Comparison of ENCODE assay signal across 10 mouse cellular contexts in genomic region chr4:41463051-41463738, GRCm38 (mm10). TPM values are rescaled to one million over a fixed set of nuclear protein-coding genes. Genes with fewer than 3 reads are reported as not detected.
DNase-seq lines count a peak whose midpoint lies in the region; ATAC-seq and TF ChIP-seq lines count a peak whose summit lies in the region.
"Not testable (repeated sequence)": the region's sequence is repeated elsewhere in the genome, so short reads cannot be mapped to it uniquely, and the experiment has no call there.
"Had no signal": no experiment of that assay in that cellular context is flagged by ENCODE, and none has a peak within 500 bp of the region (broad histone marks: within the 10 kb centered on the region; RNA-seq: fewer than 3 reads in every experiment).

No protein-coding gene starts in this region.

- TF ChIP-seq CTCF in ES-Bruce4 (IDR thresholded peaks at IDR 0.05; ENCODE audit: low read depth, low read length); liver, adult 2 months (IDR thresholded peaks at IDR 0.05; ENCODE audit: low read depth, low read length): not testable (repeated sequence)

- peaks cover 24% of the 10 kb centered on the region for H3K9me3 ChIP-seq in ES-Bruce4 (replicated peaks; ENCODE audit: control insufficient read depth, insufficient read depth, low read length, poor library complexity, severe bottlenecking)
- H3K9me3 ChIP-seq in embryonic facial prominence, embryonic 15.5 days (replicated peaks); heart, embryonic 14.5 days (ENCODE audit: control insufficient read depth, low read length); intestine, embryonic 14.5 days (ENCODE audit: control insufficient read depth, low read length): not testable (repeated sequence)
- peaks cover 14% of the 10 kb centered on the region; the same call in 1 of the 2 replicates for H3K9me3 ChIP-seq in midbrain, embryonic 10.5 days (replicated peaks)

- not testable (repeated sequence) for H3K27me3 ChIP-seq in ES-Bruce4 (ENCODE audit: control insufficient read depth, insufficient read depth, low read length, poor library complexity, severe bottlenecking); embryonic facial prominence, embryonic 15.5 days; heart, embryonic 14.5 days (ENCODE audit: control insufficient read depth, insufficient read depth, low read length); intestine, embryonic 14.5 days (replicated peaks; ENCODE audit: control insufficient read depth, insufficient read depth, low read length); liver, adult 2 months (ENCODE audit: control insufficient read depth, insufficient read depth, low read length); midbrain, embryonic 10.5 days (ENCODE audit: low read depth, poor library complexity, severe bottlenecking)

- H3K27ac ChIP-seq in ES-Bruce4 (ENCODE audit: insufficient read depth, low read length); embryonic facial prominence, embryonic 15.5 days (replicated peaks); heart, embryonic 14.5 days (replicated peaks in 1 of 2; ENCODE audit: control insufficient read depth in 1 of 2, insufficient read depth in 1 of 2, low read depth in 2 of 2, low read length in 2 of 2); intestine, embryonic 14.5 days (ENCODE audit: low read depth); liver, adult 2 months (replicated peaks; ENCODE audit: insufficient read depth, low read depth, low read length); midbrain, embryonic 10.5 days (replicated peaks): not testable (repeated sequence)

- not testable (repeated sequence) for H3K4me3 ChIP-seq in ES-Bruce4 (ENCODE audit: low read depth, low read length); embryonic facial prominence, embryonic 15.5 days (replicated peaks); liver, adult 2 months (ENCODE audit: insufficient read depth, low read depth, low read length)
- H3K4me3 ChIP-seq in heart, embryonic 14.5 days (ENCODE audit: control insufficient read depth in 1 of 2, insufficient read depth in 1 of 2, low read depth in 1 of 2, low read length in 2 of 2): peak overlapping the region in 1 of 2 experiments; percentile 66; a peak in 2 of 4 replicates
- peak overlapping the region; percentile 81; the same call in 1 of the 2 replicates for H3K4me3 ChIP-seq in intestine, embryonic 14.5 days (ENCODE audit: low read depth, low read length)
- peak overlapping the region; percentile 79 for H3K4me3 ChIP-seq in midbrain, embryonic 10.5 days

- not testable (repeated sequence) for TF ChIP-seq POLR2A in ES-Bruce4 (IDR thresholded peaks at IDR 0.05; ENCODE audit: insufficient read depth, low read length); liver, adult 2 months (IDR thresholded peaks at IDR 0.05; ENCODE audit: extremely low read depth, insufficient read depth, low read length)

- 54% methylated on average over 3 of the region's 3 CpGs for WGBS in embryonic facial prominence, embryonic 15.5 days
- 62% methylated on average over 3 of the region's 3 CpGs for WGBS in heart, embryonic 14.5 days
- 71% methylated on average over 3 of the region's 3 CpGs for WGBS in intestine, embryonic 14.5 days
- WGBS in liver, adult 2 months: 3% methylated on average over 3 of the region's 3 CpGs
- 71% methylated on average over 3 of the region's 3 CpGs for WGBS in midbrain, embryonic 10.5 days

- not testable (repeated sequence) for ATAC-seq in embryonic facial prominence, embryonic 15.5 days (ENCODE audit: insufficient number of reproducible peaks, low FRiP score, low TSS enrichment, low read depth); heart, embryonic 14.5 days (ENCODE audit: insufficient number of reproducible peaks, insufficient read depth, low FRiP score, low read depth); intestine, embryonic 14.5 days (replicated peaks; ENCODE audit: low FRiP score, low TSS enrichment, low read depth)

- H3K79me2 ChIP-seq in liver, adult 2 months (ENCODE audit: control insufficient read depth, insufficient read depth, low read length): not testable (repeated sequence)

- peak overlapping the region; percentile 49 for H3K4me2 ChIP-seq in embryonic facial prominence, embryonic 15.5 days (replicated peaks)
- H3K4me2 ChIP-seq in heart, embryonic 14.5 days (ENCODE audit: low read length): peak overlapping the region; percentile 80
- peak overlapping the region; percentile 80 for H3K4me2 ChIP-seq in intestine, embryonic 14.5 days (ENCODE audit: low read length)

- TF ChIP-seq EP300 in ES-Bruce4 (IDR thresholded peaks at IDR 0.05; ENCODE audit: insufficient read depth, low read depth, low read length): not testable (repeated sequence)

- DNase-seq in intestine, embryonic 14.5 days (ENCODE audit: low spot score); midbrain, embryonic 10.5 days (ENCODE audit: low spot score): not testable (repeated sequence)
- peak; percentile 5 for DNase-seq in liver, adult 2 months (ENCODE audit: extremely low read depth, low read depth, low spot score)
- peak; percentile 18 to 39 for DNase-seq in spleen, postnatal 10 days (ENCODE audit: low spot score in 2 of 2)
- DNase-seq in thymus, postnatal 4 days: peak; percentile 48

- H3K9ac ChIP-seq in ES-Bruce4 (ENCODE audit: low read depth, poor library complexity, severe bottlenecking): peak overlapping the region; percentile 76; the same call in 1 of the 2 replicates
- H3K9ac ChIP-seq in embryonic facial prominence, embryonic 15.5 days; heart, embryonic 14.5 days (ENCODE audit: low read length); intestine, embryonic 14.5 days (ENCODE audit: low read length); liver, adult 2 months (ENCODE audit: low read depth, low read length): not testable (repeated sequence)

- H3K36me3 ChIP-seq in ES-Bruce4 (ENCODE audit: control insufficient read depth, insufficient read depth, low read length, poor library complexity, severe bottlenecking); embryonic facial prominence, embryonic 15.5 days; heart, embryonic 14.5 days (ENCODE audit: control insufficient read depth, insufficient read depth, low read length); intestine, embryonic 14.5 days (ENCODE audit: control insufficient read depth, insufficient read depth, low read length); liver, adult 2 months (ENCODE audit: control insufficient read depth, insufficient read depth, low read length): not testable (repeated sequence)
- peaks cover 34% of the 10 kb centered on the region for H3K36me3 ChIP-seq in midbrain, embryonic 10.5 days

- not testable (repeated sequence) for H3K4me1 ChIP-seq in ES-Bruce4 (ENCODE audit: control insufficient read depth, insufficient read depth, low read length); intestine, embryonic 14.5 days (replicated peaks; ENCODE audit: control insufficient read depth, insufficient read depth, low read length); liver, adult 2 months (ENCODE audit: control insufficient read depth, insufficient read depth, low read length)
- peaks cover 16% of the 10 kb centered on the region; the same call in 1 of the 2 replicates for H3K4me1 ChIP-seq in embryonic facial prominence, embryonic 15.5 days
- H3K4me1 ChIP-seq in heart, embryonic 14.5 days (ENCODE audit: control insufficient read depth in 2 of 2, insufficient read depth in 2 of 2, low read length in 2 of 2): peaks cover 2 to 11% of the 10 kb centered on the region in 2 experiments; a peak in 3 of 4 replicates
- H3K4me1 ChIP-seq in midbrain, embryonic 10.5 days: peaks cover 22% of the 10 kb centered on the region

RNA-seq across cellular contexts. Expression of gene Kif24, which starts 1.5 kb away (rescaled TPM):
- 20.3 and 25.7 TPM in 2 replicates for polyA plus RNA-seq in ES-Bruce4 (2011; ENCODE audit: insufficient read depth, insufficient read length, low read depth, missing spikeins)
- polyA plus RNA-seq in embryonic facial prominence, embryonic 15.5 days (2015; fragmentation: Nextera tagmentation; extraction: Ambion mirVana): 7.3 and 8.9 TPM in 2 replicates
- polyA plus RNA-seq in heart, embryonic 14.5 days (2014; fragmentation: Nextera tagmentation; extraction: Ambion mirVana): 2.2 and 4.3 TPM in 2 replicates
- 5.9 and 7.4 TPM in 2 replicates for polyA plus RNA-seq in intestine, embryonic 14.5 days (2014; fragmentation: Nextera tagmentation; extraction: Ambion mirVana)
- 0.37 and 0.94 TPM in 2 replicates for total RNA-seq in liver, adult 2 months (2014; rRNA removed)
- 0.27 and 0.43 TPM in 2 replicates for polyA plus RNA-seq in liver, adult 2 months (2012; rRNA removed)
- polyA plus RNA-seq in midbrain, embryonic 10.5 days (2016; fragmentation: Nextera tagmentation; extraction: Ambion mirVana): 13.5 and 15.1 TPM in 2 replicates

RNA-seq across cellular contexts. Expression of gene Nudt2, which starts 1.8 kb away (rescaled TPM):
- polyA plus RNA-seq in ES-Bruce4 (2011; ENCODE audit: insufficient read depth, insufficient read length, low read depth, missing spikeins): 37.4 and 38.3 TPM in 2 replicates
- 47.0 and 47.1 TPM in 2 replicates for polyA plus RNA-seq in embryonic facial prominence, embryonic 15.5 days (2015; fragmentation: Nextera tagmentation; extraction: Ambion mirVana)
- polyA plus RNA-seq in heart, embryonic 14.5 days (2014; fragmentation: Nextera tagmentation; extraction: Ambion mirVana): 41.3 and 43.9 TPM in 2 replicates
- 57.7 and 58.7 TPM in 2 replicates for polyA plus RNA-seq in intestine, embryonic 14.5 days (2014; fragmentation: Nextera tagmentation; extraction: Ambion mirVana)
- 33.0 and 33.9 TPM in 2 replicates for total RNA-seq in liver, adult 2 months (2014; rRNA removed)
- 18.3 and 18.6 TPM in 2 replicates for polyA plus RNA-seq in liver, adult 2 months (2012; rRNA removed)
- polyA plus RNA-seq in midbrain, embryonic 10.5 days (2016; fragmentation: Nextera tagmentation; extraction: Ambion mirVana): 63.3 and 65.6 TPM in 2 replicates

RNA-seq across cellular contexts. Expression of gene AI464131, which starts 39.7 kb away (rescaled TPM):
- 3.8 and 3.9 TPM in 2 replicates for polyA plus RNA-seq in ES-Bruce4 (2011; ENCODE audit: insufficient read depth, insufficient read length, low read depth, missing spikeins)
- 7.6 and 7.7 TPM in 2 replicates for polyA plus RNA-seq in embryonic facial prominence, embryonic 15.5 days (2015; fragmentation: Nextera tagmentation; extraction: Ambion mirVana)
- 2.8 TPM in 2 replicates for polyA plus RNA-seq in heart, embryonic 14.5 days (2014; fragmentation: Nextera tagmentation; extraction: Ambion mirVana)
- 6.1 and 6.9 TPM in 2 replicates for polyA plus RNA-seq in intestine, embryonic 14.5 days (2014; fragmentation: Nextera tagmentation; extraction: Ambion mirVana)
- total RNA-seq in liver, adult 2 months (2014; rRNA removed): 15.9 and 21.7 TPM in 2 replicates
- polyA plus RNA-seq in liver, adult 2 months (2012; rRNA removed): 27.9 and 28.9 TPM in 2 replicates
- polyA plus RNA-seq in midbrain, embryonic 10.5 days (2016; fragmentation: Nextera tagmentation; extraction: Ambion mirVana): 7.3 and 9.2 TPM in 2 replicates
- polyA plus RNA-seq: activated CD4-positive, CD25-positive, alpha-beta regulatory T cell, adult 4 months had no signal

RNA-seq across cellular contexts. Expression of gene 1110017D15Rik, which starts 53.9 kb away (rescaled TPM):
- not detected in 2 replicates for polyA plus RNA-seq in ES-Bruce4 (2011; ENCODE audit: insufficient read depth, insufficient read length, low read depth, missing spikeins)
- 15.1 and 31.4 TPM in 2 replicates for polyA plus RNA-seq in embryonic facial prominence, embryonic 15.5 days (2015; fragmentation: Nextera tagmentation; extraction: Ambion mirVana)
- polyA plus RNA-seq in heart, embryonic 14.5 days (2014; fragmentation: Nextera tagmentation; extraction: Ambion mirVana): 0.30 TPM in 1 of 2 replicates, not detected in the other
- polyA plus RNA-seq in intestine, embryonic 14.5 days (2014; fragmentation: Nextera tagmentation; extraction: Ambion mirVana): 0.61 and 0.83 TPM in 2 replicates
- total RNA-seq in liver, adult 2 months (2014; rRNA removed): not detected in 2 replicates
- 0.24 TPM in 1 of 2 replicates, not detected in the other for polyA plus RNA-seq in liver, adult 2 months (2012; rRNA removed)
- 3.4 and 4.2 TPM in 2 replicates for polyA plus RNA-seq in midbrain, embryonic 10.5 days (2016; fragmentation: Nextera tagmentation; extraction: Ambion mirVana)
- total RNA-seq: heart, adult 2 months had no signal
- polyA plus RNA-seq: activated CD4-positive, CD25-positive, alpha-beta regulatory T cell, adult 4 months had no signal
